Mouse (Mus musculus): ENCODE measurements around the gene Nol4l. TPM values are rescaled to one million over a fixed set of nuclear protein-coding genes. Genes with fewer than 3 reads are reported as not detected.

The Nol4l gene
- 2.5 and 3.1 TPM in 2 replicates for total RNA-seq (2023)

GRCm38 (mm10) chr2:153529931-153530766 is at the start of gene Nol4l:
Gene Nol4l (minus strand): TSS chr2:153529971.

GRCm38 (mm10) chr2:153492573-153493392 is 37.0 kb downstream of the Nol4l start, which contains the start of gene 4930404H24Rik:
Gene 4930404H24Rik (plus strand): TSS chr2:153492790.

Other genes with a start within 250 kb of the Nol4l start
- gene Kif3b, start 238.6 kb downstream of the Nol4l start, total RNA-seq (2023): 32.1 and 34.5 TPM in 2 replicates
- 82.7 and 104 TPM in 2 replicates for gene Asxl1, start 184.1 kb downstream of the Nol4l start, total RNA-seq (2023)
- gene 4930404H24Rik, start 37.2 kb downstream of the Nol4l start, total RNA-seq (2023): not detected in 2 replicates
- gene Commd7, start 102.8 kb upstream of the Nol4l start, total RNA-seq (2023): 22.3 and 32.2 TPM in 2 replicates
- 2.0 and 2.3 TPM in 2 replicates for gene Dnmt3b, start 119.5 kb upstream of the Nol4l start, total RNA-seq (2023)
- gene Dnmt3c, start 166.7 kb upstream of the Nol4l start, total RNA-seq (2023): not detected in 2 replicates
- gene Mapre1, start 211.3 kb upstream of the Nol4l start, total RNA-seq (2023): 157 and 166 TPM in 2 replicates
- 0.51 and 0.57 TPM in 2 replicates for gene Efcab8, start 250.0 kb upstream of the Nol4l start, total RNA-seq (2023)

Data from neutrophil, adult 65 days (primary cell).